Mouse (Mus musculus) kidney, postnatal 25 days (tissue): ENCODE results near the gene Ssh1.

Experiments
- DNase-seq, 2 experiments: peaks; one replicate each; pipeline ENCODE4 v3.0.0; 2021; ENCODE audit warnings: mixed read lengths in 2 of 2

Ssh1 gene

GRCm38 (mm10) chr5:113965659-113966185, 28.0 kb downstream of the Ssh1 start:
- no peak for DNase-seq

- no peak for DNase-seq
Observed at GRCm38 (mm10) chr5:113964972-113965371, 28.7 kb downstream of the Ssh1 start.

GRCm38 (mm10) chr5:113961776-113962175, 31.9 kb downstream of the Ssh1 start:
- DNase-seq, result no peak

DNA sequence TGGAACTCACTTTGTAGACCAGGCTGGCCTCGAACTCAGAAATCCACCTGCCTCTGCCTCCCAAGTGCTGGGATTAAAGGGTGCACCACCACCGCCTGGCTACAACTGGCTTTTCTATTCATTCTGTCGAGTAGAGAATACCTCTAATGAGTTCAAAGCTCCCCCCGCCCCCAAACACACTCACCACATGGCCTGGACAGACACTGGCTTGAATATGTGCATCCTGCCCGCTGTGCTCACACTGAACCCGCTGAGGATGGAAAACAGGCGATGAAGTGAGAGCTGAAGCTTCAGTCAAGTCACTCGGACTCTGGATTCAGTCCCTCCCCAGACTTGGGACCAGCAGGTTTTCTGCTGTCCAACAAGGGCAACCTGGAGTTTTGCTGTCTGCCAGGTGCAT, 33.3 kb downstream of the Ssh1 start:
- no peak for DNase-seq

- no peak for DNase-seq
Observed at GRCm38 (mm10) chr5:113959039-113959438, 34.7 kb downstream of the Ssh1 start.

DNA sequence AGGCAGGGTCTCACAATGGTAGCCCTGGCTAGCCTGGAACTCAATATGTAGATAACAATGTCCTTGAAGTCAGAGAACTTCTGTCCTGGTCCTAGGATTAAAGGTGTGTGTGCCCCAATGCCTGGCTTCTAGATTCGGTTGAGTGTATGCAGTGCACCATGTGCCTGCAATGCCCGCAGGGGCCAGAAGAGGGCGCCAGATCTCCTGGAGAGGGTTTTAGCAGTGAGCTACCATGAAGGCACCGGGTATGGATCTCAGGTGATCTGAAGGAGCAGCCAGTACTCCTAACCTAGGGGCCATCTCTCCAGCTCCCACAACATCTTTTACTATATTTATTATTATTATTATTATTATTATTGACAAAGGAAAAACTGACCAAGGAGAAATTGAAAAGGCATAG, 37.2 kb downstream of the Ssh1 start:
- peak; percentile 88 to 94 for DNase-seq

- DNase-seq, result no peak
Observed at GRCm38 (mm10) chr5:113955691-113956090, 38.0 kb downstream of the Ssh1 start.

- DNase-seq, result no peak
Observed at GRCm38 (mm10) chr5:113955281-113955680, 38.4 kb downstream of the Ssh1 start.

- peak; percentile 83 to 90 for DNase-seq
Observed at GRCm38 (mm10) chr5:113954421-113954820, 39.3 kb downstream of the Ssh1 start.

DNA sequence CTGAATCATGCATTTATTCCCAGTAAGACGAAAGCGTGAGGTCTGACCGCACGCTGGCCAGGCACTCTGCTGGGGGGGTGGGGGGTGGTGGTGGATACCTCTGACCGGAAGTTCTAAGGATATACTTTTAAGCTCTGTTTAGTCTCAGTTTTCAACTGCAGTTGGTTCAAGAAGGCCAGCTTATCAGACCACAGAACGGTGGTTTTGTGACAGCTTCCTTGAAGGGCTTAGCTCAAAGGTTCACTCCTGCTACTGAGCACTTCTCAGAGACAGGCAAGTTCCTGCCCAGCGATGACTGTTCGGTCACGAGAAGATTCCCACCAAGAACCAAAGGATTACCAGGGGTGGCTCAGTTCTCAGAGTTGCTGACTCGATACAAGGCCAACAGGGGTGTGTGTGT, 41.2 kb downstream of the Ssh1 start:
- DNase-seq, result no peak

GRCm38 (mm10) chr5:113951693-113952071, 42.0 kb downstream of the Ssh1 start:
- no peak for DNase-seq

DNA sequence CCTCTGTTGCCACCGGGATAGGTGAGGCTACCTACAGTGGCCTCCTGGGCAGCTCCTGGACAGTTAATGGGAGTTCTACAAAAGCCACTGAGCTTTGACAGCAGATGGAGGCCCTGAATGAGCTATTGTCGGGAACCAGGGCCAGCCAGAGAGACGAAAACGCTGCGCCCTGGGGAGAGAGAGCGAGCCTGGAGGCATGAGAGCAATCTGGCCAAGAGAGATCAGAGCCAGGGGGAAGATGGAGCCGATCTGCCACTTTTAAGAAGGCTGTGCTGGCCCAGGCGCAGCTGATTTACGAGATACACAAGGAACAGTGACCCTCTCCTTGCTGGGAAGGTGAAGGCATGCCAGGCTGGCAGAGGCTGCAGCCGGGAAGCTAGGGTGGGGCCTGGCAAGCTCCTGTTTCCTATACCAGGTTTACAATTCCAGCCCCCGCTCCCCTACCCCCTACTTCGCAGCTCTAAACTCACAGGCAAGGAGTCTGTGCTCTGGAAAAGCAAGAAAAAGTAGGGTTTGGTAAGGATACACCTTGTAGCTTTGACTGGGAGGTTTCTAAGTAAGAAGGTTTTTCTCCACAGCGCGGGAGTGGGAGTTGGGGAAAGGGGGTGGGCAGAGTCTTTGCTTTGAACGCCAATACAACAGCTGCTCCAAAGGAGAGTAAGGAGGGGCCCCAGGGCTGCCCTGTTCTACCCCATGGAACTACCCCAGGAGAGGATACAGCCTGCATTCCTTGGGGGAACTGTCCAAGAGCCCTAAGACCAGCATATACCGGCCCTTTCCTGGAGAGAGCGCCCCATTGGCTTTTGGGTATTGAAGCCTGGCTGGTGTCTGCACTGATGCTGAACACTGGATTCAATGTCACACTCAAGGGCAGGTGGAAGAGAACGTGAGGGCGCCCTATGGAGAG, 42.7 kb downstream of the Ssh1 start:
- DNase-seq, result no peak

DNA sequence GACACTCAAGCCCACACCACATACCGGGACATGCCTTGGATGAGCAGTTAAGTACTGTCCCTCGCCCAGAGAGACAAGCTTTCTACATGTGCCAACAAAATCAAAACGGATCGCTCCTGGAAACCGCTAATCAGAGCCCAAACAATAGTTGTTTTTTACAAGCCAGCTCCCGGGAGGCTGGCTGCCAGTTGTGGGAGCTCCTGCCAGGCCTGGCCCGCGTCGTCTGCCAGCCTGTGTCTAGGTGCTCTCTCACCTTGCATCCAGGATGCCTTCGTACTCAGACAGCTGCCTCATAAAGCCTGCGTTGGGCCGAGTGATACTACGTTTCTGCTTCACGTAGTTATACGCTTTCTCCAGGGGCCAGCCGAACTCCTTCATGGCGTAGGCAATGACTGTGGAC, 43.6 kb downstream of the Ssh1 start:
- DNase-seq, result no peak

GRCm38 (mm10) chr5:113947280-113947679, 46.4 kb downstream of the Ssh1 start:
- no peak for DNase-seq

- DNase-seq, result no peak
Observed at GRCm38 (mm10) chr5:113945126-113945525, 48.6 kb downstream of the Ssh1 start.

DNA sequence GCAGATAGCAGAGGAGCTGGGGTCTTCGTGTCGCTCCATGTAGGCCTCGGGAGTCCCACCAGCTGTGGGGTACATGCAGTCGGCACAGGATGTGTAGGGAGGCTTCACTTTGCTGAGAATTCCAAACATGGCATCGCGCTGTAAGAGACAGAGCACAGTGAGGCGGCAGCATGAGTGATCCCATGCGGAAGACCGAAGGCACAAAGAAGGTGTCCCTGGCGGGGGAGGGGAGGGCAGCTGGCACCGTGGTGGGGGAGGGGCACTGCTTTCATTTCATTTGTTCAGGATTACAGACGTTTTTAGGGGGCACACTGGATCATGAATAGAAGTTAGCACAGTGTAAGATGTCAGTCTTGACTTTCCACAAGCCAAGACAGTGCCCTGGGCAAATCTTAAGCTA, 50.4 kb downstream of the Ssh1 start:
- no peak for DNase-seq

GRCm38 (mm10) chr5:113942580-113942979, 51.1 kb downstream of the Ssh1 start:
- peak; percentile 33 to 40 for DNase-seq

GRCm38 (mm10) chr5:113939263-113939900, 54.3 kb downstream of the Ssh1 start:
- DNase-seq, result no peak

DNA sequence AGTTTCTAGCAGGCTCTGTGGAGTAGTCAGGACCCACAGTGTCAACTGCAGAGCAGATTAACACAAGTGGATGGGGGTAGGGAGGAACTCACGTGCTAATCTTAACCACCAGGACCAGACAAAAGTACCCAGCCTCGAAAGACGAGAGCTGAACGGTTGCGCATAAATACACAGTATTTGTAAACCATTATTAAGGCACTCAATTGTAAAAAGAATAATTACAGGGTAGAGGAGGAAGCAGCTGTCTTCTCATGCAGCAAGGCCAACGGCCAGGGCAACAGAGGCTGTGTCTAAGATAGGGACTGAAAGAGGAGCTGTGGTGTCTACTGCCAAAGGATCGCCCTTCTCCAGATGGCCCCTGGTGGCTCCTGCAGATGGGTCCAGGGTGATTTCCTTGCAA, 56.0 kb downstream of the Ssh1 start:
- DNase-seq, result no peak

DNA sequence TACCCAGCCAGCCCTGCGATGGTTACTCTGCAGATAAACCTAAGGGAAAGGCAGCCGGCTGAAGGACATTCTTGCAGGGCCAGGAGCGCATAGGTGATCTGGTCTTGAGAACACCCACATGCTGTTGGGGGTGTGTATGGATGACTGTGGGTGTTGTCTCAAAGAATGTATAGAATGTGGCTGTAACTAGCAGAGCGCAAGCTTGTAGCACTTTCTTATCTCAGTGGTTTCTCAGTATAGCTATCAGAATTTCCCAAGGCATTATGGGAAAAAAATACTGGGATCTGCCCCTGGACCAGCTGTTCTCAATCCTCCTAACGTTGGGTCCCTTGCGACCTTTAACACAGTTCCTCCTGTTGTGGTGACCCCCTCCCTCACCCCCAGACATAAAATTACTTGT, 59.8 kb downstream of the Ssh1 start:
- no peak for DNase-seq

DNA sequence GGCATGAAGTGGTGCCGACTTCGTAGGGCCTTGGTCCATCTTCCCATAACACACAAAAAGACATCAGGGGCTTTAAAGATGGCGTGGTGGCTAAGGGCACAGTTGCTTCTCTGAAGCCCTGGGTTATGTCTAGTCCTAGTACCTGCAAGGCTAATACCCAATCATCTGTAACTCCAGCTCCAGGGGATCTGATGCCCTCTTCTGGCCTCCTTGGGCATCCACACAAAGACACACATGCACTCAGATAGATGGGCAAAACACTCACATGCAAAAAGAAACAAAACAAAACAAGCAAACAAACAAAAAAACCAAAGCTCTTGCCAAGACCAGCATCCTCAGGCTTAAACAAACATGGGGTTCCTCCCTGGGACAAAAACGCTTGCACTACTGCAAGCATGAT, 60.2 kb downstream of the Ssh1 start:
- DNase-seq, result no peak

GRCm38 (mm10) chr5:113932310-113932709, 61.4 kb downstream of the Ssh1 start:
- DNase-seq, result no peak

DNA sequence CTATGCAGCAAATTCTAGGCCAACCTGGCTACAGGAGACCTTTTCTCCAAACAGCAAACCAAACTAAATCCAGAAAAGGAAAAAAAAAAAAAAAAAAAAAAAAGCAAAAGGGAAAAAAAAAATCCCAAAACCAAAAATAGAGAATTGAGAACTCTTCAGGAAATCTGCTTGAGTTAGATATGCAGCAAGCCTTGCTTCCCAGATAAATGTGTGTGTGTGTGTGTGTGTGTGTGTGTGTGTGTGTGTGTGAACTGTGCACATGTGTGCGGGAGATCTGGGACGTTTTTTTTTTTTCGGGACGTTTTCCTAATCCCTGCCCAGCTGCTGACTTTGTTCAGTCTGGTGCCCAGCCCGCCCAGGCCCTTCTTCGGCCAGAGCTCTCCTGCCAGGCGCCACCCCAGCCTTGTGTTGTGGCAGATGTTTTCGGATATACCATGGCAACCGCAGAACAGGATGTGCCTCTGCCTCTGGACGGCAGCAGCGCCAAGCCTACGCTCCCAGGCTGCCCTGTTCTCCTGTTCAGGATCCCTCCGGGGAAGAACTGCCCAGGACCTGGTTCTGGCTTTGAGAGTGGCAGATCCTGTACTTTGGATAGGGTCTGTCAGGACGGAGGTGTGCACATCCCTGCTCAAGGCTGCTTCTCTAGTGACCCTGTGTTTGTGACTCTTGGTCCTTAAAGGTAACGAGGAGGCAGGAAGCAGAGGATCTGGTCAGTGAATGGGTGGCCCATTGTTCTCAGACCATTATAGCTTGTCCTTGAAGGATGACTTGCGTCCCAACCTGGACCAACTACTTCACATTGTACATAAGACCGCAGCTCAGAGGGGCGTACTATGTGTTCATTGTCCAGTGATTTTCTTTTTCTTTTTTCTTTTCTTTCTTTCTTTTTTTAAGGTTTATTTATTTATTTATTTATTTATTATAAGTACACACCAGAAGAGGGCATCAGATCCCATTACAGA, 62.8 kb downstream of the Ssh1 start:
- peak; percentile 45 to 83 for DNase-seq
